In the genomic region with DNA sequence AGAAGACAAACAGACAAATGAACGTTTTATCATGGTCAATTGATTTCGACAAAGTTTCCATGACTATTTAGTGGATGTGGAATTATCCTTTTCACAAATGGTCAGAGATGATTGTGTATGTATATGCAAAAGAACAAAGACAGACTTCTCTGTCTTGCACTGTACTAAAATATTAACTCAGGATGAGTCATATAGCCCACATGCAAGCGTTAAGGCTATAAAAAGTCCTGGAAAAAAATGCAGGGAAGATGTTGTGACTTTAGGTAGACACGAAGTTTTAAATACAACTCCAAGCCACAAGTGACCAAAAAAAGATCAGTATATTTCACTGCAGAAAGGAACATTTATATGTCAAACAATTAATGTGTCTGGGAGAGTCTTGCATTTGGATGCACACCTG, we compare ENCODE assay signal across 21 mouse cellular contexts.
A peak's percentile ranks its signal among the peaks of the same experiment; 100 is the strongest.
DNase-seq lines count a peak whose midpoint lies in the region; ATAC-seq lines count a peak whose summit lies in the region.
"Had no signal": no experiment of that assay in that cellular context is flagged by ENCODE, and none has a peak within 500 bp of the region (broad histone marks: within the 10 kb centered on the region; RNA-seq: fewer than 3 reads in every experiment).

No protein-coding gene starts in this region.

- peak; percentile 80 for ATAC-seq in frontal cortex, adult (ENCODE audit: low TSS enrichment)
- ATAC-seq: activated CD4-positive, CD25-positive, alpha-beta regulatory T cell, adult 4 months; CD4-positive, CD25-positive, alpha-beta regulatory T cell, adult 4 months; forebrain, embryonic 14.5 days; forebrain, embryonic 16.5 days; Patski had no signal

- DNase-seq in frontal cortex, postnatal 36 days (ENCODE audit: low spot score in 2 of 2) = no peak
- DNase-seq in heart, adult 11 months = peak; percentile 18
- DNase-seq in heart, postnatal 4 days = no peak
- DNase-seq in kidney, postnatal 14 days = no peak
- DNase-seq: adrenal gland, adult 8-10 months; adrenal gland, postnatal 14 days; adrenal gland, postnatal 36 days; B cell, adult 2 months; cerebellum, adult 11 months; cerebellum, adult 18-20 months; cerebellum, adult 8-10 months; cerebellum, adult 9-11 months; cerebellum, postnatal 14 days; cerebellum, postnatal 36 days; embryo, embryonic 11 days had no signal
